9 mouse cellular contexts compared by ENCODE assay signal in genomic region chr13:59454001-59454785, GRCm38 (mm10).
DNase-seq lines count a peak whose midpoint lies in the region; ATAC-seq and TF ChIP-seq lines count a peak whose summit lies in the region.
"Had no signal": no experiment of that assay in that cellular context is flagged by ENCODE, and none has a peak within 500 bp of the region (broad histone marks: within the 10 kb centered on the region; RNA-seq: fewer than 3 reads in every experiment).

No protein-coding gene starts in this region.

- TF ChIP-seq EP300 in heart, postnatal 0 days (IDR thresholded peaks at IDR 0.05; ENCODE audit: low read depth), result no peak

- H3K27ac ChIP-seq in kidney, embryonic 14.5 days (ENCODE audit: low read depth, low read length), result no peak overlapping the region
- no peak overlapping the region for H3K27ac ChIP-seq in heart, postnatal 0 days (ENCODE audit: low read depth)
- peak overlapping the region; percentile 79; the same call in 1 of the 2 replicates for H3K27ac ChIP-seq in limb, embryonic 10.5 days
- H3K27ac ChIP-seq in midbrain, postnatal 0 days (ENCODE audit: low read depth, low read length), result no peak overlapping the region
- H3K27ac ChIP-seq: hindbrain, postnatal 0 days had no signal

- no peak for TF ChIP-seq CTCF in heart, postnatal 0 days (IDR thresholded peaks at IDR 0.05; ENCODE audit: low read depth)
- no peak for TF ChIP-seq CTCF in midbrain, postnatal 0 days (IDR thresholded peaks at IDR 0.05)

- no peak overlapping the region for H3K9ac ChIP-seq in kidney, embryonic 14.5 days (ENCODE audit: low read depth, low read length)
- no peak overlapping the region for H3K9ac ChIP-seq in heart, postnatal 0 days (replicated peaks; ENCODE audit: low read depth, low read length)
- no peak overlapping the region for H3K9ac ChIP-seq in midbrain, postnatal 0 days (replicated peaks; ENCODE audit: low read length, poor library complexity, severe bottlenecking)

- no peak overlapping the region for H3K4me3 ChIP-seq in kidney, embryonic 14.5 days (ENCODE audit: low read length)
- no peak overlapping the region for H3K4me3 ChIP-seq in heart, postnatal 0 days (ENCODE audit: low read depth, low read length)
- no peak overlapping the region for H3K4me3 ChIP-seq in limb, embryonic 10.5 days
- H3K4me3 ChIP-seq in midbrain, postnatal 0 days (ENCODE audit: low read depth, low read length), result no peak overlapping the region

- no peaks in the 10 kb centered on the region for H3K9me3 ChIP-seq in kidney, embryonic 14.5 days (ENCODE audit: control insufficient read depth, low read length)
- H3K9me3 ChIP-seq in heart, postnatal 0 days (replicated peaks; ENCODE audit: control insufficient read depth, low read length), result no peaks in the 10 kb centered on the region
- H3K9me3 ChIP-seq in limb, embryonic 10.5 days (replicated peaks), result no peaks in the 10 kb centered on the region
- no peaks in the 10 kb centered on the region for H3K9me3 ChIP-seq in midbrain, postnatal 0 days (ENCODE audit: low read length)

- H3K27me3 ChIP-seq in kidney, embryonic 14.5 days (ENCODE audit: control insufficient read depth, insufficient read depth, low read length), result no peaks in the 10 kb centered on the region
- H3K27me3 ChIP-seq in heart, postnatal 0 days (ENCODE audit: control insufficient read depth, insufficient read depth, low read length), result no peaks in the 10 kb centered on the region
- H3K27me3 ChIP-seq in limb, embryonic 10.5 days (ENCODE audit: low read depth, poor library complexity, severe bottlenecking), result no peaks in the 10 kb centered on the region
- H3K27me3 ChIP-seq in midbrain, postnatal 0 days (ENCODE audit: insufficient read depth, low read length), result no peaks in the 10 kb centered on the region

- H3K36me3 ChIP-seq in kidney, embryonic 14.5 days (ENCODE audit: control insufficient read depth, insufficient read depth, low read length), result no peaks in the 10 kb centered on the region
- H3K36me3 ChIP-seq in heart, postnatal 0 days (replicated peaks; ENCODE audit: control insufficient read depth, insufficient read depth, low read length), result peaks cover 24% of the 10 kb centered on the region
- no peaks in the 10 kb centered on the region for H3K36me3 ChIP-seq in limb, embryonic 10.5 days
- H3K36me3 ChIP-seq in midbrain, postnatal 0 days (ENCODE audit: insufficient read depth, low read length), result peaks cover 4% of the 10 kb centered on the region; the same call in 1 of the 2 replicates

- H3K4me2 ChIP-seq in kidney, embryonic 14.5 days (replicated peaks; ENCODE audit: low read depth, low read length), result no peak overlapping the region
- H3K4me2 ChIP-seq in heart, postnatal 0 days (ENCODE audit: low read depth, low read length), result no peak overlapping the region
- no peak overlapping the region for H3K4me2 ChIP-seq in midbrain, postnatal 0 days (ENCODE audit: low read depth, low read length, poor library complexity, severe bottlenecking)

- no peak for ATAC-seq in kidney, embryonic 14.5 days (ENCODE audit: low FRiP score, low TSS enrichment)
- peak; percentile 71 for ATAC-seq in heart, postnatal 0 days (ENCODE audit: insufficient read depth, low read depth)
- no peak for ATAC-seq in monocyte, adult 5-6 weeks (replicated peaks; ENCODE audit: insufficient number of reproducible peaks, low FRiP score, low TSS enrichment, poor library complexity, severe bottlenecking)
- ATAC-seq in midbrain, postnatal 0 days (ENCODE audit: low FRiP score), result no peak
- ATAC-seq: hindbrain, postnatal 0 days had no signal

- peaks cover 8% of the 10 kb centered on the region; the same call in 1 of the 2 replicates for H3K4me1 ChIP-seq in kidney, embryonic 14.5 days (ENCODE audit: control insufficient read depth, insufficient read depth, low read length)
- peaks cover 23% of the 10 kb centered on the region for H3K4me1 ChIP-seq in heart, postnatal 0 days (ENCODE audit: control insufficient read depth, insufficient read depth)
- H3K4me1 ChIP-seq in limb, embryonic 10.5 days, result peaks cover 35% of the 10 kb centered on the region
- H3K4me1 ChIP-seq in midbrain, postnatal 0 days (ENCODE audit: insufficient read depth, low read length), result no peaks in the 10 kb centered on the region

- WGBS in kidney, embryonic 14.5 days, result 87% methylated on average over 11 of the region's 11 CpGs
- 63% methylated on average over 11 of the region's 11 CpGs for WGBS in heart, postnatal 0 days
- 92% methylated on average over 11 of the region's 11 CpGs for WGBS in limb, embryonic 10.5 days
- 77% methylated on average over 11 of the region's 11 CpGs for WGBS in midbrain, postnatal 0 days

- peak; percentile 76 for DNase-seq in kidney, adult 18-20 months
- peak; percentile 66 for DNase-seq in cerebellum, adult 9-11 months
- peak; percentile 30 for DNase-seq in heart, postnatal 0 days (ENCODE audit: low spot score)
- no peak for DNase-seq in limb, embryonic 10.5 days (ENCODE audit: low spot score)
- no peak for DNase-seq in ovary, adult 18-20 months (ENCODE audit: low spot score)
- DNase-seq in midbrain, postnatal 0 days (ENCODE audit: low spot score), result no peak

Comparison
In these comparisons a context has a peak if more than half of its experiments do, and no peak if none do; other contexts are left out.
1. DNase-seq: peak in kidney, adult 18-20 months (single experiment), cerebellum, adult 9-11 months (single experiment) and heart, postnatal 0 days (single experiment); none in limb, embryonic 10.5 days (single experiment), ovary, adult 18-20 months (single experiment) and midbrain, postnatal 0 days (single experiment).